Mouse (Mus musculus) monocyte, adult 2 months (primary cell): ENCODE measurements around the gene Grhl1.
"Not testable (repeated sequence)": the region's sequence is repeated elsewhere in the genome, so short reads cannot be mapped to it uniquely, and the experiment has no call there.

Experiments
- DNase-seq, 2 experiments: peaks; one replicate each; pipeline ENCODE4 v3.0.0; 2022; ENCODE audit warnings: low spot score in 2 of 2, low read depth in 1 of 2

Gene Grhl1

GRCm38 (mm10) chr12:24590371-24590770 lies 18.3 kb downstream of the Grhl1 start:
- DNase-seq = no peak

- DNase-seq = no peak
These were observed 20.0 kb downstream of the Grhl1 start for GRCm38 (mm10) chr12:24592055-24592454.

GRCm38 (mm10) chr12:24592956-24593672 lies 21.0 kb downstream of the Grhl1 start:
- peak; percentile 28 to 78 for DNase-seq

- DNase-seq = no peak
These were observed 25.3 kb downstream of the Grhl1 start for GRCm38 (mm10) chr12:24597376-24597775.

- no peak for DNase-seq
These were observed 27.3 kb downstream of the Grhl1 start for GRCm38 (mm10) chr12:24599366-24599895.

GRCm38 (mm10) chr12:24600074-24600473 lies 28.0 kb downstream of the Grhl1 start:
- DNase-seq = no peak

- DNase-seq = peak; percentile 55 to 67
These were observed 28.7 kb downstream of the Grhl1 start for GRCm38 (mm10) chr12:24600806-24601205.

GRCm38 (mm10) chr12:24603266-24603665 lies 31.2 kb downstream of the Grhl1 start:
- DNase-seq = peak in 1 of 2 experiments; percentile 21

- DNase-seq = no peak
These were observed 34.1 kb downstream of the Grhl1 start for GRCm38 (mm10) chr12:24606166-24606565.

- no peak for DNase-seq
These were observed 40.5 kb downstream of the Grhl1 start for GRCm38 (mm10) chr12:24612591-24612990.

- no peak for DNase-seq
These were observed 42.5 kb downstream of the Grhl1 start for GRCm38 (mm10) chr12:24614452-24615075.

- no peak for DNase-seq
These were observed 43.1 kb downstream of the Grhl1 start for GRCm38 (mm10) chr12:24615140-24615539.

GRCm38 (mm10) chr12:24619436-24619835 lies 47.4 kb downstream of the Grhl1 start:
- no peak for DNase-seq

GRCm38 (mm10) chr12:24623486-24624251 lies 51.6 kb downstream of the Grhl1 start:
- DNase-seq = no peak

- no peak for DNase-seq
These were observed 54.3 kb downstream of the Grhl1 start for GRCm38 (mm10) chr12:24626401-24626800.

- no peak for DNase-seq
These were observed 55.1 kb downstream of the Grhl1 start for GRCm38 (mm10) chr12:24627215-24627614.

GRCm38 (mm10) chr12:24630220-24630619 lies 58.1 kb downstream of the Grhl1 start:
- peak in 1 of 2 experiments; percentile 17 for DNase-seq

GRCm38 (mm10) chr12:24632404-24632803 lies 60.3 kb downstream of the Grhl1 start:
- DNase-seq = no peak

- no peak for DNase-seq
These were observed 61.7 kb downstream of the Grhl1 start for GRCm38 (mm10) chr12:24633753-24634191.

GRCm38 (mm10) chr12:24634212-24634611 lies 62.1 kb downstream of the Grhl1 start:
- no peak for DNase-seq

GRCm38 (mm10) chr12:24634648-24635047 lies 62.6 kb downstream of the Grhl1 start:
- no peak for DNase-seq

- DNase-seq = not testable (repeated sequence)
These were observed 66.7 kb downstream of the Grhl1 start for GRCm38 (mm10) chr12:24638787-24639186.
